Mouse (Mus musculus): ENCODE data around the gene Macrod2. TPM values are rescaled to one million over a fixed set of nuclear protein-coding genes. Genes with fewer than 3 reads are reported as not detected.

Gene Macrod2
- total and polyA plus RNA-seq, 2 experiments = 2.0 to 3.3 TPM

GRCm38 (mm10) chr2:140790363-140790762, 395.3 kb downstream of the Macrod2 start:
- no peak for DNase-seq (ENCODE audit: extremely low read depth, low read depth, low spot score)
- Histone ChIP-seq H3K27me3 (ENCODE audit: control insufficient read depth, insufficient read depth, low read length) (no peaks in the 10 kb centered on the region), H3K4me1 (ENCODE audit: control insufficient read depth, insufficient read depth, low read length) (no peaks in the 10 kb centered on the region), H3K4me3 (ENCODE audit: insufficient read depth, low read depth, low read length) (no peak overlapping the region), H3K9ac (ENCODE audit: low read depth, low read length) (no peak overlapping the region), H3K36me3 (ENCODE audit: control insufficient read depth, insufficient read depth, low read length) (no peaks in the 10 kb centered on the region), H3K79me2 (ENCODE audit: control insufficient read depth, insufficient read depth, low read length) (no peaks in the 10 kb centered on the region), H3K27ac (replicated peaks; ENCODE audit: insufficient read depth, low read depth, low read length) (no peak overlapping the region)
- WGBS = 73% methylated on average over 5 of the region's 5 CpGs
- no peak for TF ChIP-seq POLR2A (IDR thresholded peaks at IDR 0.05; ENCODE audit: extremely low read depth, insufficient read depth, low read length)
- TF ChIP-seq CTCF (IDR thresholded peaks at IDR 0.05; ENCODE audit: low read depth, low read length) = no peak

- Histone ChIP-seq H3K4me3 (ENCODE audit: insufficient read depth, low read depth, low read length) (no peak overlapping the region), H3K4me1 (ENCODE audit: control insufficient read depth, insufficient read depth, low read length) (no peaks in the 10 kb centered on the region), H3K36me3 (ENCODE audit: control insufficient read depth, insufficient read depth, low read length) (no peaks in the 10 kb centered on the region), H3K27ac (replicated peaks; ENCODE audit: insufficient read depth, low read depth, low read length) (no peak overlapping the region), H3K9ac (ENCODE audit: low read depth, low read length) (no peak overlapping the region), H3K27me3 (ENCODE audit: control insufficient read depth, insufficient read depth, low read length) (no peaks in the 10 kb centered on the region), H3K79me2 (ENCODE audit: control insufficient read depth, insufficient read depth, low read length) (no peaks in the 10 kb centered on the region)
- no peak for TF ChIP-seq CTCF (IDR thresholded peaks at IDR 0.05; ENCODE audit: low read depth, low read length)
- TF ChIP-seq POLR2A (IDR thresholded peaks at IDR 0.05; ENCODE audit: extremely low read depth, insufficient read depth, low read length) = no peak
- WGBS = 78% methylated on average over 4 of the region's 4 CpGs
- no peak for DNase-seq (ENCODE audit: extremely low read depth, low read depth, low spot score)
These were observed 398.9 kb downstream of the Macrod2 start for GRCm38 (mm10) chr2:140793886-140794608.

- Histone ChIP-seq H3K36me3 (ENCODE audit: control insufficient read depth, insufficient read depth, low read length) (no peaks in the 10 kb centered on the region), H3K4me3 (ENCODE audit: insufficient read depth, low read depth, low read length) (no peak overlapping the region), H3K9ac (ENCODE audit: low read depth, low read length) (no peak overlapping the region), H3K4me1 (ENCODE audit: control insufficient read depth, insufficient read depth, low read length) (no peaks in the 10 kb centered on the region), H3K27ac (replicated peaks; ENCODE audit: insufficient read depth, low read depth, low read length) (no peak overlapping the region), H3K79me2 (ENCODE audit: control insufficient read depth, insufficient read depth, low read length) (no peaks in the 10 kb centered on the region), H3K27me3 (ENCODE audit: control insufficient read depth, insufficient read depth, low read length) (no peaks in the 10 kb centered on the region)
- 88% methylated on average over 4 of the region's 4 CpGs for WGBS
- TF ChIP-seq CTCF (IDR thresholded peaks at IDR 0.05; ENCODE audit: low read depth, low read length) (no peak), POLR2A (IDR thresholded peaks at IDR 0.05; ENCODE audit: extremely low read depth, insufficient read depth, low read length) (no peak)
- DNase-seq (ENCODE audit: extremely low read depth, low read depth, low spot score) = no peak
These were observed 416.6 kb downstream of the Macrod2 start for GRCm38 (mm10) chr2:140811693-140812092.

- Histone ChIP-seq H3K27ac (replicated peaks; ENCODE audit: insufficient read depth, low read depth, low read length) (no peak overlapping the region), H3K27me3 (ENCODE audit: control insufficient read depth, insufficient read depth, low read length) (no peaks in the 10 kb centered on the region), H3K4me1 (ENCODE audit: control insufficient read depth, insufficient read depth, low read length) (no peaks in the 10 kb centered on the region), H3K9ac (ENCODE audit: low read depth, low read length) (no peak overlapping the region), H3K4me3 (ENCODE audit: insufficient read depth, low read depth, low read length) (no peak overlapping the region), H3K79me2 (ENCODE audit: control insufficient read depth, insufficient read depth, low read length) (no peaks in the 10 kb centered on the region), H3K36me3 (ENCODE audit: control insufficient read depth, insufficient read depth, low read length) (no peaks in the 10 kb centered on the region)
- TF ChIP-seq POLR2A (IDR thresholded peaks at IDR 0.05; ENCODE audit: extremely low read depth, insufficient read depth, low read length) (no peak), CTCF (IDR thresholded peaks at IDR 0.05; ENCODE audit: low read depth, low read length) (no peak)
- DNase-seq (ENCODE audit: extremely low read depth, low read depth, low spot score) = peak; percentile 9
- WGBS = 50% methylated on average over 2 of the region's 2 CpGs
These were observed 424.4 kb downstream of the Macrod2 start for GRCm38 (mm10) chr2:140819391-140820120.

GRCm38 (mm10) chr2:140822378-140822777, 427.3 kb downstream of the Macrod2 start:
- Histone ChIP-seq H3K36me3 (ENCODE audit: control insufficient read depth, insufficient read depth, low read length) (no peaks in the 10 kb centered on the region), H3K9ac (ENCODE audit: low read depth, low read length) (no peak overlapping the region), H3K27me3 (ENCODE audit: control insufficient read depth, insufficient read depth, low read length) (no peaks in the 10 kb centered on the region), H3K4me3 (ENCODE audit: insufficient read depth, low read depth, low read length) (no peak overlapping the region), H3K79me2 (ENCODE audit: control insufficient read depth, insufficient read depth, low read length) (no peaks in the 10 kb centered on the region), H3K4me1 (ENCODE audit: control insufficient read depth, insufficient read depth, low read length) (no peaks in the 10 kb centered on the region), H3K27ac (replicated peaks; ENCODE audit: insufficient read depth, low read depth, low read length) (no peak overlapping the region)
- WGBS = 94% methylated on average over 3 of the region's 3 CpGs
- TF ChIP-seq POLR2A (IDR thresholded peaks at IDR 0.05; ENCODE audit: extremely low read depth, insufficient read depth, low read length) = no peak
- no peak for TF ChIP-seq CTCF (IDR thresholded peaks at IDR 0.05; ENCODE audit: low read depth, low read length)
- DNase-seq (ENCODE audit: extremely low read depth, low read depth, low spot score) = no peak

- H3K36me3 ChIP-seq (ENCODE audit: control insufficient read depth, insufficient read depth, low read length) = no peaks in the 10 kb centered on the region
- H3K27me3 ChIP-seq (ENCODE audit: control insufficient read depth, insufficient read depth, low read length) = no peaks in the 10 kb centered on the region
- H3K4me3 ChIP-seq (ENCODE audit: insufficient read depth, low read depth, low read length) = no peak overlapping the region
- no peaks in the 10 kb centered on the region for H3K4me1 ChIP-seq (ENCODE audit: control insufficient read depth, insufficient read depth, low read length)
- no peaks in the 10 kb centered on the region for H3K79me2 ChIP-seq (ENCODE audit: control insufficient read depth, insufficient read depth, low read length)
- TF ChIP-seq POLR2A (IDR thresholded peaks at IDR 0.05; ENCODE audit: extremely low read depth, insufficient read depth, low read length) (no peak), CTCF (IDR thresholded peaks at IDR 0.05; ENCODE audit: low read depth, low read length) (no peak)
- no peak overlapping the region for H3K9ac ChIP-seq (ENCODE audit: low read depth, low read length)
- DNase-seq (ENCODE audit: extremely low read depth, low read depth, low spot score) = no peak
- no peak overlapping the region for H3K27ac ChIP-seq (replicated peaks; ENCODE audit: insufficient read depth, low read depth, low read length)
- WGBS = 57% methylated on average over 2 of the region's 2 CpGs
These were observed 431.1 kb downstream of the Macrod2 start for GRCm38 (mm10) chr2:140826241-140826640.
